In genomic region chr9:119073184-119073895, GRCm38 (mm10) we compare ENCODE assay signal across 15 mouse cellular contexts. TPM values are rescaled to one million over a fixed set of nuclear protein-coding genes. Genes with fewer than 3 reads are reported as not detected.
DNase-seq lines count a peak whose midpoint lies in the region; ATAC-seq lines count a peak whose summit lies in the region.
"Had no signal": no experiment of that assay in that cellular context is flagged by ENCODE, and none has a peak within 500 bp of the region (broad histone marks: within the 10 kb centered on the region; RNA-seq: fewer than 3 reads in every experiment).

No protein-coding gene starts in this region.

- H3K9me3 ChIP-seq in hindbrain, embryonic 10.5 days: no peaks in the 10 kb centered on the region
- no peaks in the 10 kb centered on the region for H3K9me3 ChIP-seq in hindbrain, embryonic 12.5 days (replicated peaks)
- H3K9me3 ChIP-seq: embryonic facial prominence, embryonic 12.5 days; forebrain, embryonic 12.5 days; limb, embryonic 12.5 days had no signal

- H3K9ac ChIP-seq in hindbrain, embryonic 12.5 days: no peak overlapping the region
- H3K9ac ChIP-seq: embryonic facial prominence, embryonic 12.5 days; forebrain, embryonic 12.5 days; limb, embryonic 12.5 days; liver, postnatal 0 days had no signal

- peak; percentile 47 for DNase-seq in adrenal gland, adult 2 months
- DNase-seq in adrenal gland, adult 18-20 months (ENCODE audit: low spot score in 2 of 2): no peak
- no peak for DNase-seq in hindbrain, embryonic 10.5 days (ENCODE audit: low spot score)
- DNase-seq in ovary, adult 18-20 months (ENCODE audit: low spot score): peak; percentile 77
- no peak for DNase-seq in ovary, postnatal 14 days (ENCODE audit: low spot score)
- DNase-seq in kidney, postnatal 4 days: peak; percentile 64 to 77
- DNase-seq in thymus, adult 18-20 months: no peak
- DNase-seq: cerebellum, adult 9-11 months; liver, postnatal 0 days had no signal

- ATAC-seq in hindbrain, embryonic 12.5 days (ENCODE audit: low FRiP score): no peak
- ATAC-seq: liver, postnatal 0 days had no signal

- H3K4me3 ChIP-seq in hindbrain, embryonic 10.5 days: no peak overlapping the region
- no peak overlapping the region for H3K4me3 ChIP-seq in hindbrain, embryonic 12.5 days
- H3K4me3 ChIP-seq: embryonic facial prominence, embryonic 12.5 days; forebrain, embryonic 12.5 days; limb, embryonic 12.5 days had no signal

- WGBS in hindbrain, embryonic 10.5 days: 91% methylated on average over 15 of the region's 15 CpGs
- 85% methylated on average over 15 of the region's 15 CpGs for WGBS in hindbrain, embryonic 12.5 days

- H3K4me1 ChIP-seq in hindbrain, embryonic 10.5 days (replicated peaks): peaks cover 7% of the 10 kb centered on the region; the same call in 1 of the 2 replicates
- peaks cover 2% of the 10 kb centered on the region; the same call in 1 of the 2 replicates for H3K4me1 ChIP-seq in hindbrain, embryonic 12.5 days
- H3K4me1 ChIP-seq: forebrain, embryonic 12.5 days had no signal

- peak overlapping the region; percentile 35; the same call in 1 of the 2 replicates for H3K27ac ChIP-seq in hindbrain, embryonic 10.5 days
- H3K27ac ChIP-seq in hindbrain, embryonic 12.5 days: no peak overlapping the region
- H3K27ac ChIP-seq: forebrain, embryonic 12.5 days; limb, embryonic 12.5 days had no signal

- no peaks in the 10 kb centered on the region for H3K27me3 ChIP-seq in hindbrain, embryonic 10.5 days (ENCODE audit: insufficient read depth, poor library complexity, severe bottlenecking)
- H3K27me3 ChIP-seq in hindbrain, embryonic 12.5 days: no peaks in the 10 kb centered on the region
- H3K27me3 ChIP-seq: embryonic facial prominence, embryonic 12.5 days; forebrain, embryonic 12.5 days; limb, embryonic 12.5 days had no signal

- H3K4me2 ChIP-seq in hindbrain, embryonic 12.5 days (replicated peaks): no peak overlapping the region
- H3K4me2 ChIP-seq: embryonic facial prominence, embryonic 12.5 days; forebrain, embryonic 12.5 days; limb, embryonic 12.5 days had no signal

- peaks cover 68% of the 10 kb centered on the region for H3K36me3 ChIP-seq in hindbrain, embryonic 10.5 days
- H3K36me3 ChIP-seq in hindbrain, embryonic 12.5 days: peaks cover 56% of the 10 kb centered on the region

RNA-seq across cellular contexts. Expression of gene Plcd1, which starts 20.0 kb away (rescaled TPM):
- 10 to 100 TPM in 1 of 2 experiments, 1 to 10 TPM in 1; 4.8 to 20.7 TPM for total RNA-seq in adrenal gland, adult 2 months (2021)
- 16.6 and 17.5 TPM in 2 replicates for polyA plus RNA-seq in adrenal gland, adult 2 months (2012; rRNA removed)
- 10 to 100 TPM in 1 of 2 experiments, 1 to 10 TPM in 1; 7.0 to 10.9 TPM for total RNA-seq in adrenal gland, adult 18-20 months (2021)
- 30.8 and 31.8 TPM in 2 replicates for polyA plus RNA-seq in hindbrain, embryonic 10.5 days (2016; fragmentation: Nextera tagmentation; extraction: Ambion mirVana)
- 33.7 and 35.6 TPM in 2 replicates for polyA plus RNA-seq in hindbrain, embryonic 12.5 days (2016; fragmentation: Nextera tagmentation; extraction: Ambion mirVana)
- total RNA-seq: granulocyte monocyte progenitor cell, adult 5-6 weeks; megakaryocyte-erythroid progenitor cell, adult 5-6 weeks had no signal

RNA-seq across cellular contexts. Expression of gene Vill, which starts 20.8 kb away (rescaled TPM):
- 1 to 10 TPM; 1.5 to 2.0 TPM for total RNA-seq in adrenal gland, adult 2 months (2021)
- polyA plus RNA-seq in adrenal gland, adult 2 months (2012; rRNA removed): 3.4 and 4.2 TPM in 2 replicates
- 1 to 10 TPM; 1.6 to 1.7 TPM for total RNA-seq in adrenal gland, adult 18-20 months (2021)
- polyA plus RNA-seq in hindbrain, embryonic 10.5 days (2016; fragmentation: Nextera tagmentation; extraction: Ambion mirVana): 15.8 and 16.1 TPM in 2 replicates
- 13.8 and 14.9 TPM in 2 replicates for polyA plus RNA-seq in hindbrain, embryonic 12.5 days (2016; fragmentation: Nextera tagmentation; extraction: Ambion mirVana)

RNA-seq across cellular contexts. Expression of gene Dlec1, which starts 28.9 kb away (rescaled TPM):
- total RNA-seq in adrenal gland, adult 2 months (2021): 1 to 10 TPM; 2.0 to 2.2 TPM
- 1.1 and 1.5 TPM in 2 replicates for polyA plus RNA-seq in adrenal gland, adult 2 months (2012; rRNA removed)
- total RNA-seq in adrenal gland, adult 18-20 months (2021): 1 to 10 TPM; 1.6 to 3.3 TPM
- 1.6 and 1.8 TPM in 2 replicates for polyA plus RNA-seq in hindbrain, embryonic 10.5 days (2016; fragmentation: Nextera tagmentation; extraction: Ambion mirVana)
- 1.4 and 1.9 TPM in 2 replicates for polyA plus RNA-seq in hindbrain, embryonic 12.5 days (2016; fragmentation: Nextera tagmentation; extraction: Ambion mirVana)
- total RNA-seq: megakaryocyte-erythroid progenitor cell, adult 5-6 weeks had no signal

Comparison
In these comparisons a context has a peak if more than half of its experiments do, and no peak if none do; other contexts are left out.
1. DNase-seq: peak in adrenal gland, adult 2 months (single experiment), ovary, adult 18-20 months (single experiment) and kidney, postnatal 4 days (2 of 2); none in adrenal gland, adult 18-20 months (0 of 2), hindbrain, embryonic 10.5 days (single experiment), ovary, postnatal 14 days (single experiment) and thymus, adult 18-20 months (0 of 2).